Mouse (Mus musculus) olfactory bulb, adult 2 months (tissue): Measurements from ENCODE around the gene Aif1. TPM values are rescaled to one million over a fixed set of nuclear protein-coding genes. Genes with fewer than 3 reads are reported as not detected.
A peak's percentile ranks its signal among the peaks of the same experiment; 100 is the strongest.

Experiments used
- H3K27ac ChIP-seq: fragments of 200-500 bp; 2 replicates; pipeline ENCODE4 v1.5.1; 2012; ENCODE audit warnings: low read depth, low read length; ENCODE audit not compliant: insufficient read depth
- H3K4me1 ChIP-seq: fragments of 200-500 bp; 2 replicates; pipeline ENCODE4 v1.6.1; 2012; ENCODE audit warnings: low read length; ENCODE audit not compliant: control insufficient read depth, insufficient read depth
- H3K4me3 ChIP-seq: fragments of 200-500 bp; 2 replicates; pipeline ENCODE4 v1.5.1; 2012; ENCODE audit warnings: mild to moderate bottlenecking, low read depth, low read length, moderate library complexity; ENCODE audit not compliant: insufficient read depth
- CTCF ChIP-seq: fragments of 200-500 bp; IDR thresholded peaks from 2 replicates; pipeline ENCODE4 v1.5.1; 2012; ENCODE audit warnings: low read depth, mild to moderate bottlenecking, low read length, moderate library complexity; ENCODE audit not compliant: insufficient read depth
- POLR2A ChIP-seq: fragments of 200-500 bp; IDR thresholded peaks from 2 replicates; pipeline ENCODE4 v1.6.1; 2012; ENCODE audit warnings: mild to moderate bottlenecking, low read depth, low read length, moderate library complexity; ENCODE audit not compliant: insufficient read depth
- WGBS: fragments of 180-500 bp; shearing (Covaris S2); methylation state at CpG from one replicate; pipeline ENCODE4 v1.1.7; 2018; 5-methylcytosine and 5-hydroxymethylcytosine counted together
- polyA plus RNA-seq: library from polyadenylated mRNA; stranded (reverse); fragments of >200 nt; gene quantifications from 2 replicates; pipeline ENCODE4 v1.2.4, GENCODE M21; 2012; ENCODE audit warnings: low replicate concordance; ENCODE audit not compliant: missing spikeins, insufficient read depth, insufficient read length

Aif1 gene
- polyA plus RNA-seq, 1 experiment, result not detected

DNA sequence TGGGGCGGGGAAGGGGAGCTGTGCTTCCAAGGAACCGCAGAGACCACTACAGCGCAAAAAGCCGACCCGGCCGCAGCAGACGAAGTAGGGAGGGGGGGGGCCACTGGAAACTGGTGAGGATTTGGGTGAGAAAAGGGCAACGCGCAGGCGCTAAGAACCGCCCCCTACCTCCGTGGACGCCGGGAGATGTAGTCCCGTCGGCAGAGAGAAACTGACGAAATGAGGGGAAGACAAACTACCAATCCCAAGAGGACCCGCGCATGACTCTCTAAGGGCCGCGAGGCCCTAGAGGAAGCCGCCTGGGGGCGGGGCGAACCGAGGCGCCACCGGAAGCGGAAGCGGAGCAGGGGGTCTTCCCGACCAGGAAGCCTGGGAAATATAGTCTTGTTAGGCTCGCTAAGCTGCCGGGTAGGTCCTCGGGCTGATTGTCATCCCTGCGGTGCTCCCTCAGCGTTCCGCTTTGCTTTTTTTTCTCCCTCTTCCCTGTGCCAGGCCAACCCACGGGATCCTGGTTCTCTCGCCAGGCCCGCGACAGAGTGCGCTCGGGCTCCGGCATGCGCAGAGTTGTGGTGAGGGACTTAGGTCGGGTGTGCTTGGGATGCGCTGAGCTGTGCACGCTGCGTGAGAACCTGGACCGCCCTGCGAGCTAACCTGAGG lies 54.6 kb downstream of the Aif1 start, which contains the start of gene Gpank1:
TSS of gene Gpank1 (plus strand) at position 313 of the 657 bp plus-strand sequence.
- WGBS, result under 1% methylated on average over 50 of the region's 50 CpGs

More for the DNA sequence above, 54.6 kb downstream of the Aif1 start, which contains the start of gene Gpank1:
- H3K4me3 ChIP-seq, result peak within 1 kb of the TSS; percentile 80
- H3K4me1 ChIP-seq, result peaks cover 2% of the 10 kb centered on the region; the same call in 1 of the 2 replicates
- H3K27ac ChIP-seq, result peak within 1 kb of the TSS; percentile 68
- TF ChIP-seq CTCF, result no peak
- peak; percentile 37; the same call in 1 of the 2 replicates for TF ChIP-seq POLR2A

Other genes starting within 250 kb of the Aif1 start
- not detected in 2 replicates for gene Neu1, start 244.8 kb downstream of the Aif1 start, polyA plus RNA-seq
- not detected in 2 replicates for gene Hspa1b, start 216.8 kb downstream of the Aif1 start, polyA plus RNA-seq
- not detected in 2 replicates for gene Gm20481, start 206.2 kb downstream of the Aif1 start, polyA plus RNA-seq
- not detected in 2 replicates for gene Hspa1a, start 203.9 kb downstream of the Aif1 start, polyA plus RNA-seq
- gene Hspa1l, start 203.4 kb downstream of the Aif1 start, polyA plus RNA-seq, result not detected in 2 replicates
- gene Lsm2, start 194.2 kb downstream of the Aif1 start, polyA plus RNA-seq, result not detected in 2 replicates
- not detected in 2 replicates for gene Vars, start 175.1 kb downstream of the Aif1 start, polyA plus RNA-seq
- not detected in 2 replicates for gene Vwa7, start 159.5 kb downstream of the Aif1 start, polyA plus RNA-seq
- gene Sapcd1, start 148.1 kb downstream of the Aif1 start, polyA plus RNA-seq, result not detected in 2 replicates
- not detected in 2 replicates for gene Msh5, start 129.3 kb downstream of the Aif1 start, polyA plus RNA-seq
- not detected in 2 replicates for gene Clic1, start 126.1 kb downstream of the Aif1 start, polyA plus RNA-seq
- gene Ddah2, start 117.0 kb downstream of the Aif1 start, polyA plus RNA-seq, result not detected in 2 replicates
- not detected in 2 replicates for gene Ly6g6c, start 110.7 kb downstream of the Aif1 start, polyA plus RNA-seq
- gene Mpig6b, start 109.9 kb downstream of the Aif1 start, polyA plus RNA-seq, result not detected in 2 replicates
- gene Ly6g6e, start 99.2 kb downstream of the Aif1 start, polyA plus RNA-seq, result not detected in 2 replicates
- not detected in 2 replicates for gene Ly6g6d, start 98.0 kb downstream of the Aif1 start, polyA plus RNA-seq
- gene Ly6g6f, start 90.5 kb downstream of the Aif1 start, polyA plus RNA-seq, result not detected in 2 replicates
- not detected in 2 replicates for gene Abhd16a, start 86.8 kb downstream of the Aif1 start, polyA plus RNA-seq
- gene Ly6g5c, start 67.8 kb downstream of the Aif1 start, polyA plus RNA-seq, result not detected in 2 replicates
- not detected in 2 replicates for gene Ly6g5b, start 60.6 kb downstream of the Aif1 start, polyA plus RNA-seq
- not detected in 2 replicates for gene Gpank1, start 54.6 kb downstream of the Aif1 start, polyA plus RNA-seq
- gene Csnk2b, start 54.0 kb downstream of the Aif1 start, polyA plus RNA-seq, result not detected in 2 replicates
- gene D17H6S53E, start 49.7 kb downstream of the Aif1 start, polyA plus RNA-seq, result not detected in 2 replicates
- not detected in 2 replicates for gene Apom, start 44.0 kb downstream of the Aif1 start, polyA plus RNA-seq
- gene Bag6, start 40.9 kb downstream of the Aif1 start, polyA plus RNA-seq, result 684 TPM in 1 of 2 replicates, not detected in the other
- gene Prrc2a, start 11.2 kb downstream of the Aif1 start, polyA plus RNA-seq, result 146 and 391 TPM in 2 replicates
- gene Lst1, start 12.4 kb upstream of the Aif1 start, polyA plus RNA-seq, result not detected in 2 replicates
- gene Ltb, start 18.4 kb upstream of the Aif1 start, polyA plus RNA-seq, result not detected in 2 replicates
- not detected in 2 replicates for gene Tnf, start 25.9 kb upstream of the Aif1 start, polyA plus RNA-seq
- gene Lta, start 29.3 kb upstream of the Aif1 start, polyA plus RNA-seq, result not detected in 2 replicates
- gene Gm16181, start 44.8 kb upstream of the Aif1 start, polyA plus RNA-seq, result not detected in 2 replicates
- gene Atp6v1g2, start 57.6 kb upstream of the Aif1 start, polyA plus RNA-seq, result not detected in 2 replicates
- not detected in 2 replicates for gene Nfkbil1, start 59.7 kb upstream of the Aif1 start, polyA plus RNA-seq
- gene Ddx39b, start 65.7 kb upstream of the Aif1 start, polyA plus RNA-seq, result 290 and 359 TPM in 2 replicates
- gene H2-D1, start 86.7 kb upstream of the Aif1 start, polyA plus RNA-seq, result 345 and 592 TPM in 2 replicates
- gene H2-Q1, start 144.3 kb upstream of the Aif1 start, polyA plus RNA-seq, result not detected in 2 replicates
- gene H2-Q2, start 166.2 kb upstream of the Aif1 start, polyA plus RNA-seq, result not detected in 2 replicates
- not detected in 2 replicates for gene H2-Q4, start 203.5 kb upstream of the Aif1 start, polyA plus RNA-seq
- not detected in 2 replicates for gene H2-Q6, start 248.8 kb upstream of the Aif1 start, polyA plus RNA-seq